Mouse (Mus musculus): ENCODE measurements around the gene Pnkd.
A peak's percentile ranks its signal among the peaks of the same experiment; 100 is the strongest.
"Not testable (repeated sequence)": the region's sequence is repeated elsewhere in the genome, so short reads cannot be mapped to it uniquely, and the experiment has no call there.

Gene Pnkd

DNA sequence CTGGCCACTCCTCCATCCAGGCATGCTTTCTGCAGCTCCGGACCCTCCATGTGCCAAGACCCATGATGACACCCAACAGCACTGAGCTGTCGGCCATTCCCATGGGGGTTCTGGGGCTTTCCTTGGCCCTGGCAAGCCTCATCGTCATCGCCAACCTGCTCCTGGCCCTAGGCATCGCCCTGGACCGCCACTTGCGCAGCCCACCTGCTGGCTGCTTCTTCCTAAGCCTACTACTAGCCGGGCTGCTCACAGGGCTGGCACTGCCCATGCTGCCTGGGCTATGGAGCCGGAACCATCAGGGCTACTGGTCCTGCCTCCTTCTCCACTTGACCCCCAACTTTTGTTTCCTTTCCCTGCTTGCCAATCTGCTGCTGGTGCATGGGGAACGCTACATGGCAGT lies 6.2 kb upstream of the Pnkd start, which contains the start of gene Gpbar1:
TSS of gene Gpbar1 (plus strand) at position 13 of the 400 bp plus-strand sequence.
- DNase-seq (ENCODE audit: low read depth, low spot score) = no peak

DNA sequence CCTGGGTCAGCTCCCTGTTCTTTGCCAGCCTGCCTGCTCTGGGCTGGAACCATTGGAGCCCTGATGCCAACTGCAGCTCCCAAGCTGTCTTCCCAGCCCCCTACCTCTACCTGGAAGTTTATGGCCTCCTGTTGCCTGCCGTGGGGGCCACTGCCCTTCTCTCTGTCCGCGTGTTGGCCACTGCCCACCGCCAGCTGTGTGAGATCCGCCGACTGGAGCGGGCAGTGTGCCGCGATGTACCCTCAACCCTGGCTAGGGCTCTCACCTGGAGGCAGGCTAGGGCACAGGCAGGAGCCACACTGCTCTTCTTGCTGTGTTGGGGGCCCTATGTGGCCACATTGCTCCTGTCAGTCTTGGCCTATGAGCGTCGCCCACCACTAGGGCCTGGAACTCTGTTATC lies 5.7 kb upstream of the Pnkd start:
- DNase-seq (ENCODE audit: low read depth, low spot score) = peak; percentile 32

DNA sequence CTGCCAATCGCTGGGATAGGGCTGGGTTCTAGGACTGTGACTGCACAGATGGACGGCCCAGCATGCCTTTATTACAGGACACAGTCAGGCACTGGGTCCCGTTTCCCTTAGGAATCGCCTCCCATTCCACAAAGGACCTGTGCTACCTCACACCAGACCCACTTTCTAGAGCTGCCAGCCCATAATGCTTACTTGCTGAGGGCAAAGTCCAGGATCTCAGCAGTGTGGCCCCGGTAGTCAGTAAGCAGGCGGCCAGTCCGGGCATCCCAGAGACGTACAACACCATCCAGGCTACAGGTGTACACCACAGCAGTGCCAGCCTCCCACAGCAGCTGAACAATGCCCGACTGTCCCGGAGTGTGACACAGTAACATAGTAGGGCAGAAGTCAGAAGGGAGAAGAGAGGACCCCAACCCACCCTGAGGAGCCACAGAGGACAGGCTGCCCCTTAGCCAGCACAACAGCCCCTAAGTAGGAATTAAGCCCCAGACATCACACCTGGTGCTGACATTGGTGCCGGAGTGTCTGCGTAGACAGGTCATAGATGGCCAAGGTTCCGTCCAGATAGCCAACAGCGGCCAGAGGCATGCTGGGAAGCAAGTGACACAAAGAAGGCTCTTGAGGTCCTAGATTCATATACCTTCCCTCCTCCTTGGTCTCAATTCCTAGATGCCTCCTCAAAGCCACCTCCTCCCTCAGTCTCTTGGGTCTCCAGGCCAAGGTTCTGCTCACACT lies 4.0 kb upstream of the Pnkd start:
- no peak for DNase-seq (ENCODE audit: low read depth, low spot score)

DNA sequence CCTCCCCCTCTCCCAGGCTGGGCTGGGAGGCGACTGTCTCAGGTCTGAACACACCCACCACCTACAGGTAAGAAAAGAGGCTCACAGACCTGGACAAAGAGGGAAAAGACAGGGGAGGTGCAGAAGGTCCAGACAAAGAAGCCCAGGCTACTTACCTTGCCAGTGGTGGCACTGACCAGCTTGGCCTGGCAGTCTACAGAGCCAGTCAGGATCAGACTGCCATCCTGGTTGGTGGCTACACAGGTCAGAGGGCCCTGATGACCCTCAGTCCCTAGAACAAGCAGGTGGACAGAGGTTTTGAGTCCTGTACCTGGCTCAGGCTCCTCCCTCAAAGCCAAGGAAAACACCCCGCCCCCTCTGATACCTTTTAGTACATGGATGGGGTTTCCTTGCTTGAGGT lies 3.4 kb upstream of the Pnkd start:
- DNase-seq (ENCODE audit: low read depth, low spot score) = no peak

DNA sequence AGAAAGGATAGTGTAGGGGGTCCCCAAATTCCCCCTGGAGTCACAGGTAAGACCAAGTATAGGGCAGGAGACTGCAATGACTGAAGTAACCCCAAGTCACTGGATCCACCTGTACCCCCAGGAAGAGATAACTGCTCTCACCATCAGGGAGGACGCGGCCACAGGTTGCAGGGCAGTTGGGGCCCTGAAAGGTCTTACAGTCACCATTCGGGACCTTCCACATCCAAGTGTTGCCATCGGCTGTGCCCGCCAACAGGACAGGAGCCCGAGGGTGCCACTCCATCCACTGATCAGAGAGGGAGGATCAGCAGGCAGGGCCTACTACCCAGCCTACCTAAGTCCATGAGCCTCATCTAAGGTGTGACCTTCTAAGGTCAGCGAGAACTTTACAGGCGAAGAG lies 2.8 kb upstream of the Pnkd start:
- DNase-seq (ENCODE audit: low read depth, low spot score) = no peak

DNA sequence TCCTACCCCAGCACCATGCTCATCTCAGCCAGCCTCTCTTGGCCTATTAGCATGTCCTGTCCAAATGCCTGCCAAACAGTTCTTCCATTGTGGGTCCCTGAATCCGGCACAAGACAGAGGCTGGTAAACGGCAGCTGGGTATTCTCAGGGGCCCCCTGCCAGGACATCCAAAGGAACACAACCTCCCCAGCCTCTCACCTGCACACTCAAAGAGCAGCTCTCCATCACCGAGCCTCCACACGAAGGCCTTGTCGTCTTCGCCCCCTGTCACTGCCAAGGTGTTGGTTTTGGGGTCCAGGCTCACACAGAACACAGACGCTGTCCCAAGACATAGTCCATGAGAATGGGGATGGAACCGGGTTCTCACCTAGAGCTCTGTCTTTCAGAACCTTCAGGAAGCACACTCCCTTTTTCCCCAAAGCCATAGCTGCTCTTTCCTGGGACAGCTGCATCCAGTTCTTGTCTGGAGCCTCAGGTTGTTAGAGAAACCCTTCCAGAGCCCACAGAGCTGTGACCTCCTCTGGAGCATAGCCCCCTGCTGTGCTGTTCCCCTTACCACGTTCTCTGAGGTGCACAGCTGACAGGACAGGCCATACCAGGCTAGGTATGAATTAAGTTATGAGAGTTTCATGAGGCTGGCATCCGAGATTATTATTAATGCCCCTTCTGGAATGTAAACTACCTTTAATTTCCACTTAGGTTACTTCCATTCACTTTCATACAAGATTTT lies 1.7 kb upstream of the Pnkd start:
- no peak for DNase-seq (ENCODE audit: low read depth, low spot score)

DNA sequence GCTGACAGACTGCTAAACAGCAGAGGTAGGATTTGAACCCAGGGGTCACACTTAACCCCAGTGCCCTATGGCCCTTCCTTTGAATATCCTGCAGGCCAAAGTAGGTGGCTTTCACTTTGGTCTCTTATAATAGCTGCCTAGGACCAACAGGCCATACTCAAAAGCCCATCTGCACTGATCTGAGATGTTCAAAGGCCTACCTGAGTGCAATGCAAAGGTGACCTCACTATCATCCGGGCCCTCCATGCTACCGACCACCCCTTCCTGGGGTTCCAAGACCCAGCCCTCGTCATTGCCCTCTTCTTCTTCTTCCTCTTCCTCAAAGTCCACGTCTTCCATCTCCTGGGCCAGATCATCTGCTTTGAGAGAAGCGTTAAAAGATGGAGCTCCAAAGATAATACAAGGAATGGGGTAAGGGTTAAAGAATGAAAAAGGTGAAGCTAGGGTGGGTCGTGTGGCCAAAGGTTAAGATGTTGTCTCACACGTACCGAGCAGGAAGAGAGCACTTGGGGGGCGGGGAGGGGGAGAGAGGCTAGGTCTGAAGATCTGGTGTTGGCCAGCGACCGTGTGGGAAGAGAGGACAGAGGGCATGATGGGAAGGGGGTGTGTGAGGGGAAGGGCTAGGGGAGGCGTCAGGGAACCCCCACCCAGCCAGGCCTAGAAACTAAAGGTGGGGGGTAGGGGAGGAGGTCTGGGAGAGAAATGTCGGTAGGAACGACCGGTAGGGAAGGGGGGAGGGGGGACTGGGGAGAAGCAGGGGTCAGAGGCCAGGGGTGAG lies 855 bp upstream of the Pnkd start:
- peak; percentile 83 for DNase-seq (ENCODE audit: low read depth, low spot score)

DNA sequence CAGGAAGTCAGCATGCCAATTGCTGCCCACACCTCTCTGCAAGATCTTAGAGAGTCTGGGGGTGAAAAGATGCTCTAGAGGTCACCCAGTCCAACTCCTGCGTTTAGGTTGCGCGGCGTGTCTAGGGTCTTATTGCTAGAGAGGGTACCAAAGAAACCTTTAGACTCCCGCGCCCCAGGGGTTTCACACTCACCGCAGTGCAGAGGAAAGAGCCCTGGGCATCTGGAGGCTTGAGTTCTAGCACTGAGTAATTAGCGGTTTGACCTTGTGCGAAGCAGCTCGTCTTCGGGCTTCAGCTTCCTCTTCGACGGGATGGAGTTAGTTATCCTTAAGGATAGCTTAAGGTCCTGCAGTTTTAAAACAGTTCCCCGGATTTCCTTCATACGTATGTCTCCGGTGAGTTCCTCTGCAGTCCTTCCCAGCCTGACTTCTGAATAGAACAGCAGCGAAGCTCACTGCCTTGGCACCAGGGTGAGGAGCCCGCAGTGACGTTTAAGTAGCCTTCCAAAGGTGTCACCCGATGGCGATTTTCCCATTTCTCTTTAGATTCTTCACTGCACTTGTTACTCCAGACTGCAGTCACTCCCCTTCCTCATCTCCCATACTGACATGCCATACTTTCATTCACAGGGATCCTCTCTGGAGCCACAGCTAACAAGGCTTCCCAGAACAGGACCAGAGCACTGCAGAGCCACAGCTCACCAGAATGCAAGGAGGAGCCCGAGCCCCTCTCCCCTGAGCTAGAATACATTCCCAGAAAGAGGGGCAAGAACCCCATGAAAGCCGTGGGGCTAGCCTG lies 681 bp downstream of the Pnkd start:
- no peak for DNase-seq (ENCODE audit: low read depth, low spot score)

DNA sequence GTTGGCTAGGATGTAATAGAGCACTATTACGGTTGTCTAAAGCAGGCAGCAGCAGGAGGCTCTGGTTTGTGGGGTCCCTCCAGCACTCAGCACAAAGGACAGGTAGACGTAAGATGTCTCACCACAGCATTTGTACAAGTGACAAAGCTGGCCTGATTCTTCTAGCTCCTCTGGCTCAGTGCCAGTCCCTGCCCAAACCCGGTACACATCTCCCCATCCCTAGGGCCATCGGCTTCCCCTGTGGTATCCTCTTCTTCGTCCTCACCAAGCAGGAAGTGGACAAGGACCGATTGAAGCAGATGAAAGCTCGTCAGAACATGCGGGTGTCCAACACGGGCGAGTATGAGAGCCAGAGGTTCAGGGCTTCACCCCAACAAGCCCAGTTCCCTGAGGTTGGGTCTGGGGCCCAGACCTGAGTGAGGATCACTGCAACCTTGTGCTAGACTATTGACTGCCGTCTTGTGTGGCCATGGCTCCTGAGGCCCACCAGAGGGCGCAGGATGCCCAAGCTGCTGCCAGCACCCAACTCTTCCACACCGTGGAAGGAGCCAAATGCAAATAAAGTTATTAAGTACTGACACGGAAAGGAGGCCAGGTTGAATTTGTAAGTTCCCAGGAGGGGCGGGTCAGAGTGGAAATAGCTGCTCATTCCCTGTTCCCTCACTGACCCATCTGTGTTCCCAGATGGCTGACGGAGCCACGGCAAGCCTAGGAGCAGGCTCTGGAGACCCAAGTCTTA lies 2.3 kb downstream of the Pnkd start:
- not testable (repeated sequence) for DNase-seq (ENCODE audit: low read depth, low spot score)

DNA sequence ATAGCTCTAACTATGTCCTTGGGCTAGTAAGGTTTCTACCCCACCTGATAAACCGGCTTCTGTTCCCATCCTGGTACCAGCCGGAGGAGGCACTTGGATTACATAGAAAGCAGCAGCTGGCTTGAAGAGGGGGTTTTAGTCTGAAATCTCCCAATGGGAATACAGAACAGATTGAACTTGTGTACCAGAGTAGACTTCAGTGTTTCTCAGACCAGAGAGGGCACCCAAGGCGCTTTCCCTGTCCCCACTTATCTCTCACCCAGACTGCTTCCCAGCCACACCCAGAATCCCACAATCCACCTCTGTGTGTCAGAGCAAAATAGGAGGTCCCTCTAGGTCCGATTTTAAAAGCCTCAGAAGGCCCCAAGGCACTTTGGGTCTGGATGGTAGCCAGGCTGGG lies 3.6 kb downstream of the Pnkd start:
- no peak for DNase-seq (ENCODE audit: low read depth, low spot score)

DNA sequence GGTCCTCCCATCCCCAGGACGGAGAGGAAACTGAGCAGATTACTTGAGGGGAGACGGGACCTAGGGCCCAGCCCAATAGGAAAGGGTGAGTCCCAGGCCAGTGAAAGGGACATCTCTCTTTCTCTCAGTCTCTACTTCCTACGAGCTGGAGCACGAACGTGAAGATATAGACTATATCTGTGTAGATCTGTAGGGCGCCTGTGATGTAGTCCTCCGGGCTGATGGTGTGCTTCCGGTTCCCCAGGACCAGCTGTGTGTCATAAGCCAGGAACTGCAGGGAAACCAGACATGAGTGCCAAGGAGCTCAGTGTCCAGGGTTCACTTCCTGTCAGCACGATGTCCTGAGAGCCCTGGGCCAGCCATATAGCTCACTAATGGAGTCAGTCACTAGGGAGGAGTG lies 4.5 kb downstream of the Pnkd start:
- no peak for DNase-seq (ENCODE audit: low read depth, low spot score)

DNA sequence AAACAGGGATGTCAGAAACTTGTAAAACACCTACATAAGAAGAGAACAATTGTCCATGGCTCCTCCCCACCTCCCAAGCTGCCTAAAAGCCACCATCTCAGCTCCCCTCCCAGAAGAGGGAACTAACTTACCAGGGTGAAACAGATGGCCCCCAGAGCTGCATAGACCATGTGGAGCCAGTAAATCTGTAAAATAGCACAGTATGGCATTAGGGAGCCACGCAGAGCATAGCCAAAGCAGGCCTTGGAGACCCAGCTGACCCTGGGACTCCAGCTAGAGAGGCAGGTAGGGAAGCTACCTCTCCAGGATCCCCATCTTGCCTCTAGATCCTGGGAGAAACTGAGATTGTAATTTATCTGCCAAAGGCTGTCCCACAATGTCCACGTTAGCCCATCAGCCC lies 5.0 kb downstream of the Pnkd start:
- no peak for DNase-seq (ENCODE audit: low read depth, low spot score)

DNA sequence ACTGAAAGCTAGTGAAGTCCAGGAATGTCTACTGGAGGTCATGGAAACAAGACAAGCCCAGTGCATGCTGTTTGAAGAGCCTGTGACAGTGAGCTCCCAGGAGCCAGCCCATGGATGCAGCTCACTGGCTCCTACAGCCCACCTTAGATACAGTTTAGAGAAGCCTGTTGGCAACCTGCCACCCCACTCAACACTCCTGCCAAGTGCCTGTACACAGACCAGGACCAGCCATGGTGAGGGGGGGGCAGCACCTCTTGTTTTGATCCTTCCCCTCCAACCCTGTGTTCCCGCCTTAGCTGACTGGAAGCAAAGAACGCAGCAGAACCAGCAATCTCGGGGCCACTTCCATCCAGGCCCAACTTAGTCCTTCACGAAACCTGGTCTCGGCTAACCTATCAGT lies 5.4 kb downstream of the Pnkd start:
- no peak for DNase-seq (ENCODE audit: low read depth, low spot score)

DNA sequence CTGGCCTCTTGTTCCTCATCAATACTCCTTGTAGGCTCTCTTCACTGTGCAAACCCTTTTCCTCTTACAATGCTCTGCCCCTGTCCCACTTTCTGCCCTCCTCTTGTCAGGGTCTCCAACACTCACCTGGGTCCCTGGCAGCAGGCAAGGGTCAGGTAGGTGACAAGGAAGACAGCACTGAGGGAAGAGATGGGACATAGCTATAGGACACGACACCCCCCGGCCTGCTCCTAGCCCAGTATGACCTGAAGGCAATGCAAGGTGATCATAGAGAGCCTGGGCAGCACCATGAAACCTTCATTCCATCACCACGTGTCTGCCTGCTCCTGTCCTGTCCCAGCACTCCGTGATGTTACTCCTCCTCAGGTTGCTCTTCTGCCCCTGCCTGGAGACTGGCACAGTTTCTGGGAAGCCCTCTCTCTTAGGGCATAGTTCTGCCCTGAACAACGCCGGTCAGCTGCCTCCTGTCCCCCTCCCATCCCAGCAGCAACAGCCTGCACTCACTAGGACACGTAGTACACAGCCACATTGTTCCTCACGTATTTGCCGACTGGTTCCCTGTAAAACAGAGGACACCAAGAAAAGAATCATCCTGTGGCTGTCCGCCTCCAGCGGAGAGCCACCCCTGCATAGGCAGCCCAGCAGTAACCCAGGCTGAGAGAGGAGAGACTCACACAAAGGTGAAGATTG lies 7.7 kb downstream of the Pnkd start:
- DNase-seq (ENCODE audit: low read depth, low spot score) = no peak

DNA sequence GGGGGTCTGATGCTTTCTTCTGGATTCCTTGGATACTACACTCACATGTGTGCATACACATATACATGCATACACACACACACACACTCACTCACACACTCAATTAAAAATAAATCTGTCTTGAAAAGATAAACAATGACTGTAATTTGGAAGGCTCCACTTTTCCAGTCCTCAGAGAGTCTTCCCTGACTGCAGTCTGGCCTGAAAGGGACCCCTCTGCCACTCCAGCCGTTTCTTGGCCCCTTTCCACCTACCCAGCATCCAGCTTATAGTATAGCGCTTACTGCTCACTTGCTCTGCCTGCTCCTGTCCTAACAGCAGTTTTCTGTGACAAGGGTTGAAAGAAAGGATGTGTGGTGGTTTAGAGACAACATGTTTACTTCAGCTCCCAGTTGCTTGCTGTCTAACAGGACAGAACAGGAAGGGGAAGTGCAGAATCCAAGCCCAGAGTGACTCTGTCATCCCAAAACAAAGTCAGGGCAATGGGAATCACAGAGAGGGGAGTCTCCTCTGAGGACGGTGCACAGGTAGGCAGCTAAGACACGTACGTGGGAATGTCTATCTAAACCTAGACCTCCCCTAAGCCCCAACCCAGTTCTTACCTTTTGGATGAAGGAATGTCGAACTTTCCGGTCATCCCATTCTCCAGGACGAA lies 8.7 kb downstream of the Pnkd start:
- DNase-seq (ENCODE audit: low read depth, low spot score) = no peak

DNA sequence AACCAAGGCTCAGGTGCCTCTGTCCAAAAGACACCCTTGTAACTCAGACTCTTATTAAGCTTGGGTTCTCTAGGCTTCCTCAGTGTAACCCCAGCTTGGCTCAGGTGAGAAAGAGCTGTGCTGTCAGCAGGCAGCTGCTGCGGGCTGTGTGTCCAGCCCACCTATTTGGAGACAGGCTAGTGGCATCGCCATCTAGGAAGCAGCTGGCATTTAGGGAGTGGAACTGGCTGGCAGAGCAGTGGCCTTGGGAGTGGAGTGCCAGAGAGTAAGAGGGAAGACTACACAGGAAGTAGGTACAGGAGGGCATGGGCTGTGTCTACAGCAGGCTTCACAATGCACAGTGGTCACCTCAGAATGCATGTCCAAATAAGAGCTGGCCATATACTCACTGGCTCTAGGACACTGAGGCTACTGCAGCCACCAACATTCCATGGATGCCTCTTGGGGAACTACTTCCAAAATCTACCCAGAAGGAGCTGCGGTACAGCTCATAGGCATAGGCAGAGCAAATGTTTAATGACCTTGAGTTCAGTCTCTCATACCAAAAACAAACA lies 9.4 kb downstream of the Pnkd start:
- no peak for DNase-seq (ENCODE audit: low read depth, low spot score)

DNA sequence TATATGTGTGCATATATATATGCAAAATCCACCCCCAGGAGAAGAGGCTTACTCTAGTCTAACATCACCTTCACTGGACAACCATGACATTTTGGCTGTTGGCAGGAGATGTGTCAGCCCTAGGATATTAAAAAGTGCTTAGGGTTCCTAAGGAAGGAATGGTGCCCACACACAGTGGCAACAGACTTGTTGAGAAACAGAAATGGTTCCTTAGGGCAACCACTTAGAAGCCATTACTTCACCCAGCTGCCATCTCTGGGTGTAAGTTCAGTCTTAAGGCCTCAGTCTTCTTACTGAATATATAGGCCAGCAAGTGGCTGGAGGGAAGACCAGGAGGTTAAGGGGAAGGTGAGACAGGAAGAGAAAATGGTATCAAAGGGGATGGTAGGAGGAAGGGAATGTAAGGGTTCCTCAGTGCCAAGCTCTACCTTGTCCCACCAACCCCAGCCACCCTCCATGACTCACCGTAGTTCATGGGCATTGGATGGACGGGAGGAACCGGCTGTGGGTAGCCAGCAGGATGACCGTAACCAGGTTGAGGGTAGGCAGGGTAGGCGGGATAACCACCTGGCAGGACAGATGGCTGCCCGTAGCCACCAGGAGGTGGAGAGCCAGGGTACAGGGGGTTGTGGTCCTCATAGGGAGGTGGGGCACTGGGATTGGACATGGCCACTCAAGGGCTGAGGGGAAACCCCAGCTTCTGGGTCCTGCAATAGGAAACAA lies 10.2 kb downstream of the Pnkd start:
- no peak for DNase-seq (ENCODE audit: low read depth, low spot score)

DNA sequence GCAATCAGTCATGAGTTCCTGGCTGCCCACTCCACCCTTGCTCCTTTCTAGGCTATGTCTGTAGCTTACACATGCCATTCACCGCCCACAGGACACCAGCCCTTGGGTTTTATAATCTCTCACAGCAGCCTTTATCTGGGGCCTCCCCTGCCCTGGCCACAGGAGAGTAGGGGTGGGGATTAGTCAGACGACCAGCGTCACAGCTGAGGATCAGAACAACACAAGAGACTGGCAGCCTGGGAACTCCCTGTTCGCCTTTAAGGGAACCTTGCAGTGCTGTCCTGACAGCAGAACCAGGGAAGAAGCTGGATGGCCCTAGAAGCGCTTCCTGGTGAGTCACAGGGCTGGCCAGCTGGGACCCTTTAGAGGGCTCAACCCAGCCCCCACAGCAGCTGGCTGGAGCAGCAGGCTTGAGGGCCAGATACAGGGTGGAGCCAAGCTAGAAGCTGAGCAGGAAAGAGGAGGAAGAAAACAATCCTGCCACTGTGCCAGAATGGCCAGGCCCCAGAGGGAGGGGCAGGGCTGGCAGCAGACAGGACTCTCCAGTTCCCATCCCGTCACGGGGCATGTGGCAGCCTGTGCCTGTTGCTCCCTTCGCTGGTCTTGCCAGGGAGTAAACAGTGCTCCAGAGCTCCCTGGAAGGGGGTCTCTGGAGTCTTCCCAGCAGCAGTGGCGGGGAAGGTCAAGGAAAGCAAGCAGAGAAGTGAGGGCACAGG lies 10.9 kb downstream of the Pnkd start:
- no peak for DNase-seq (ENCODE audit: low read depth, low spot score)
